Comparison of ENCODE assay signal across 8 mouse cellular contexts in the genomic region with DNA sequence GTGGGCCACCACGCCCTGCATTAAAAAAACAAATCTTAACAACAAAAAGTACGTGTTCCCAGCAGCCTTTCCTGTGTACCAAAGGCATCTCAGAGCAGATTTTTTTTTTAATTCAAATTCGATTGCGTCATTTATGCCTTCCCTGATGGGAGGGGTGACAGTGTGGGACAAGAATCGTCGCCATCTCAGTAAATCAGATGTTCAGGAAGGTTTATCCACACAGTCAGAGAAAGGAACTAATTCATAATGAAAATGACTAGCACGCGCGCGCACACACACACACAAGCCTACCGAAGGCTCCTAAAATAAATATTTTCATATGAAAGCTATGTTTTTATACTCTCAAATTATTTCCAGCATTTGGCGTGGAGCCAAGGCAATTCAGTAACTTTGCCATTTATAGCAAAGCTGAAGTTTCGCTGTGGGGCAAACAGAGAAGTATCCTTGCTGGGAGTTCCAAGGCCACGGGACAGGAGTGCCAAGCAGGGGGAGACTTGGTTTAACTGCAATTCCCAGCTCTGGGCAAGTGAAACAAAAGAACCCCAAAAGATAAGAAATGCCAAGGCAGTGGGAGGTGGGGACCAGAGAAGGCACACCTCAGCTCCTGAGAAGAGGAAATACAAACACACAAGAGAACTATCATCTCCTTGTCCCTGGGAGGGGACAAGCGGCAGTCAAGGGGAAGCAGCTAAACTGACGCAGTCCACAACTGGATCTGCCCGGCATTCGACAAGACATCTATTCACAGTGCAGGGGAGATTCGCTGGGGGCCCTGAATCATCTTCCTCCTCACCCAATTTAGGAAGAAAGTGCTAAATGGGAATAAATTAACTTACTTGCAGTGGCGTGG. TPM values are rescaled to one million over a fixed set of nuclear protein-coding genes. Genes with fewer than 3 reads are reported as not detected.
DNase-seq lines count a peak whose midpoint lies in the region; ATAC-seq and TF ChIP-seq lines count a peak whose summit lies in the region.

No protein-coding gene starts in this region.

- no peak overlapping the region; the same call in 1 of the 2 replicates for H3K9ac ChIP-seq in liver, adult 2 months (ENCODE audit: low read depth, low read length)
- H3K9ac ChIP-seq in liver, embryonic 11.5 days (ENCODE audit: low read depth, low read length) = no peak overlapping the region
- H3K9ac ChIP-seq in kidney, embryonic 16.5 days (replicated peaks; ENCODE audit: low read length) = peak overlapping the region; percentile 45; the same call in 1 of the 2 replicates
- H3K9ac ChIP-seq in stomach, embryonic 14.5 days (replicated peaks; ENCODE audit: low read depth, low read length) = no peak overlapping the region
- no peak overlapping the region for H3K9ac ChIP-seq in midbrain, embryonic 11.5 days (ENCODE audit: low read length)

- no peak overlapping the region for H3K4me3 ChIP-seq in liver, adult 2 months (ENCODE audit: insufficient read depth, low read depth, low read length)
- H3K4me3 ChIP-seq in liver, embryonic 11.5 days (ENCODE audit: low read depth, low read length) = no peak overlapping the region
- H3K4me3 ChIP-seq in kidney, embryonic 16.5 days (ENCODE audit: low read length) = no peak overlapping the region
- H3K4me3 ChIP-seq in stomach, embryonic 14.5 days (ENCODE audit: low read depth, low read length) = no peak overlapping the region
- no peak overlapping the region for H3K4me3 ChIP-seq in midbrain, embryonic 11.5 days (ENCODE audit: low read depth, low read length)

- WGBS in liver, adult 2 months = 77% methylated on average over 20 of the region's 20 CpGs
- 82% methylated on average over 20 of the region's 20 CpGs for WGBS in liver, embryonic 11.5 days
- WGBS in kidney, embryonic 16.5 days = 49% methylated on average over 20 of the region's 20 CpGs
- 47% methylated on average over 20 of the region's 20 CpGs for WGBS in stomach, embryonic 14.5 days
- WGBS in midbrain, embryonic 11.5 days = 91% methylated on average over 20 of the region's 20 CpGs

- H3K9me3 ChIP-seq in liver, embryonic 11.5 days (ENCODE audit: control insufficient read depth, low read length) = no peaks in the 10 kb centered on the region
- H3K9me3 ChIP-seq in kidney, embryonic 16.5 days (ENCODE audit: low read length) = no peaks in the 10 kb centered on the region
- no peaks in the 10 kb centered on the region for H3K9me3 ChIP-seq in stomach, embryonic 14.5 days (ENCODE audit: control insufficient read depth, low read depth, low read length)
- H3K9me3 ChIP-seq in midbrain, embryonic 11.5 days (ENCODE audit: control insufficient read depth, low read length) = no peaks in the 10 kb centered on the region

- TF ChIP-seq POLR2A in liver, adult 2 months (IDR thresholded peaks at IDR 0.05; ENCODE audit: extremely low read depth, insufficient read depth, low read length) = no peak

- 0 out of 2 replicates have a peak, but pooled peaks cover 8% of the 10 kb centered on the region for H3K4me1 ChIP-seq in liver, adult 2 months (ENCODE audit: control insufficient read depth, insufficient read depth, low read length)
- peaks cover 8% of the 10 kb centered on the region; the same call in 1 of the 2 replicates for H3K4me1 ChIP-seq in liver, embryonic 11.5 days (replicated peaks; ENCODE audit: control insufficient read depth, insufficient read depth, low read length)
- peaks cover 71% of the 10 kb centered on the region for H3K4me1 ChIP-seq in kidney, embryonic 16.5 days (ENCODE audit: insufficient read depth, low read length)
- peaks cover 33% of the 10 kb centered on the region for H3K4me1 ChIP-seq in stomach, embryonic 14.5 days (ENCODE audit: control insufficient read depth, insufficient read depth, low read length)
- no peaks in the 10 kb centered on the region for H3K4me1 ChIP-seq in midbrain, embryonic 11.5 days (ENCODE audit: control insufficient read depth, insufficient read depth, low read length)

- no peaks in the 10 kb centered on the region for H3K27me3 ChIP-seq in liver, adult 2 months (ENCODE audit: control insufficient read depth, insufficient read depth, low read length)
- no peaks in the 10 kb centered on the region for H3K27me3 ChIP-seq in liver, embryonic 11.5 days (replicated peaks; ENCODE audit: control insufficient read depth, insufficient read depth, low read length)
- no peaks in the 10 kb centered on the region for H3K27me3 ChIP-seq in kidney, embryonic 16.5 days (ENCODE audit: insufficient read depth, low read length)
- H3K27me3 ChIP-seq in stomach, embryonic 14.5 days (ENCODE audit: control insufficient read depth, insufficient read depth, low read length) = no peaks in the 10 kb centered on the region
- H3K27me3 ChIP-seq in midbrain, embryonic 11.5 days (ENCODE audit: control insufficient read depth, insufficient read depth, low read length) = no peaks in the 10 kb centered on the region

- TF ChIP-seq CTCF in liver, adult 2 months (IDR thresholded peaks at IDR 0.05; ENCODE audit: low read depth, low read length) = no peak

- H3K4me2 ChIP-seq in liver, embryonic 11.5 days = no peak overlapping the region
- peak overlapping the region; percentile 16; the same call in 1 of the 2 replicates for H3K4me2 ChIP-seq in kidney, embryonic 16.5 days (replicated peaks; ENCODE audit: low read depth, low read length)
- peak overlapping the region; percentile 18; the same call in 1 of the 2 replicates for H3K4me2 ChIP-seq in stomach, embryonic 14.5 days (replicated peaks; ENCODE audit: low read depth, low read length)
- no peak overlapping the region for H3K4me2 ChIP-seq in midbrain, embryonic 11.5 days

- no peak for DNase-seq in liver, adult 2 months (ENCODE audit: extremely low read depth, low read depth, low spot score)
- DNase-seq in liver, embryonic 11.5 days (ENCODE audit: low spot score) = no peak
- DNase-seq in midbrain, embryonic 11.5 days (ENCODE audit: low spot score, missing footprints) = no peak
- DNase-seq in left cerebral cortex, adult 8-10 months (ENCODE audit: low spot score in 2 of 2) = no peak
- no peak for DNase-seq in cerebellum, postnatal 10 days

- ATAC-seq in liver, embryonic 11.5 days (replicated peaks; ENCODE audit: low FRiP score) = no peak
- peak; percentile 48; the same call in 1 of the 2 replicates for ATAC-seq in common myeloid progenitor, adult 5-6 weeks (replicated peaks; ENCODE audit: low read depth, poor library complexity, severe bottlenecking)
- no peak for ATAC-seq in kidney, embryonic 16.5 days (ENCODE audit: low FRiP score, low TSS enrichment)
- no peak for ATAC-seq in stomach, embryonic 14.5 days (ENCODE audit: insufficient number of reproducible peaks, insufficient read depth, low FRiP score, low read depth)
- ATAC-seq in midbrain, embryonic 11.5 days (ENCODE audit: low FRiP score) = no peak

- H3K79me2 ChIP-seq in liver, adult 2 months (ENCODE audit: control insufficient read depth, insufficient read depth, low read length) = peaks cover 54% of the 10 kb centered on the region; the same call in 1 of the 2 replicates

- H3K27ac ChIP-seq in liver, adult 2 months (replicated peaks; ENCODE audit: insufficient read depth, low read depth, low read length) = 0 out of 2 replicates have a peak overlapping the region, but pooled peaks have one; percentile 11
- no peak overlapping the region for H3K27ac ChIP-seq in liver, embryonic 11.5 days (ENCODE audit: low read depth, low read length)
- H3K27ac ChIP-seq in kidney, embryonic 16.5 days (ENCODE audit: low read length) = peak overlapping the region; percentile 76
- H3K27ac ChIP-seq in stomach, embryonic 14.5 days (ENCODE audit: low read length) = peak overlapping the region; percentile 36; the same call in 1 of the 2 replicates
- H3K27ac ChIP-seq in midbrain, embryonic 11.5 days (ENCODE audit: low read depth, low read length) = no peak overlapping the region

- no peaks in the 10 kb centered on the region for H3K36me3 ChIP-seq in liver, adult 2 months (ENCODE audit: control insufficient read depth, insufficient read depth, low read length)
- H3K36me3 ChIP-seq in liver, embryonic 11.5 days (ENCODE audit: control insufficient read depth, insufficient read depth, low read length) = no peaks in the 10 kb centered on the region
- H3K36me3 ChIP-seq in kidney, embryonic 16.5 days (ENCODE audit: insufficient read depth, low read length) = no peaks in the 10 kb centered on the region
- H3K36me3 ChIP-seq in stomach, embryonic 14.5 days (ENCODE audit: control insufficient read depth, insufficient read depth, low read length) = no peaks in the 10 kb centered on the region
- H3K36me3 ChIP-seq in midbrain, embryonic 11.5 days (ENCODE audit: control insufficient read depth, insufficient read depth, low read length) = no peaks in the 10 kb centered on the region

RNA-seq across cellular contexts. Expression of a gene that starts 34.1 kb away (rescaled TPM):
- 6.1 and 6.5 TPM in 2 replicates for total RNA-seq in liver, adult 2 months (2014; rRNA removed)
- polyA plus RNA-seq in liver, adult 2 months (2012; rRNA removed) = 1.9 and 2.7 TPM in 2 replicates
- polyA plus RNA-seq in liver, embryonic 11.5 days (2014; fragmentation: Nextera tagmentation; extraction: Ambion mirVana) = 7.9 and 8.0 TPM in 2 replicates
- total RNA-seq in common myeloid progenitor, adult 5-6 weeks (2017) = 15.9 and 16.8 TPM in 2 replicates
- polyA plus RNA-seq in kidney, embryonic 16.5 days (2015; fragmentation: Nextera tagmentation; extraction: Ambion mirVana) = 18.3 and 24.5 TPM in 2 replicates
- 16.0 and 16.5 TPM in 2 replicates for polyA plus RNA-seq in stomach, embryonic 14.5 days (2014; fragmentation: Nextera tagmentation; extraction: Ambion mirVana)
- 5.8 and 6.7 TPM in 2 replicates for polyA plus RNA-seq in midbrain, embryonic 11.5 days (2014; fragmentation: Nextera tagmentation; extraction: Ambion mirVana)
- total RNA-seq in left cerebral cortex, adult 8-10 months (2022) = 10 to 100 TPM; 13.6 to 26.9 (median 19.1) TPM

Comparison
In these comparisons a context has a peak if more than half of its experiments do, and no peak if none do; other contexts are left out.
1. H3K27ac ChIP-seq: peak in liver, adult 2 months (single experiment), kidney, embryonic 16.5 days (single experiment) and stomach, embryonic 14.5 days (single experiment); none in liver, embryonic 11.5 days (single experiment) and midbrain, embryonic 11.5 days (single experiment).
2. H3K4me2 ChIP-seq: peak in kidney, embryonic 16.5 days (single experiment) and stomach, embryonic 14.5 days (single experiment); none in liver, embryonic 11.5 days (single experiment) and midbrain, embryonic 11.5 days (single experiment).